Mouse (Mus musculus) cerebellum, adult 2 months (tissue): ENCODE measurements around the gene Trp53bp2.

Experiments
- CTCF ChIP-seq: fragments of 200-500 bp; IDR thresholded peaks from 2 replicates; pipeline ENCODE4 v1.5.1; 2011; ENCODE audit warnings: low read depth, mild to moderate bottlenecking, control low read depth, low read length, moderate library complexity, borderline replicate concordance; ENCODE audit not compliant: insufficient read depth
- POLR2A ChIP-seq: fragments of 200-500 bp; IDR thresholded peaks from 2 replicates; pipeline ENCODE4 v1.6.1; 2011; ENCODE audit warnings: low read length, control low read depth, borderline replicate concordance; ENCODE audit not compliant: insufficient read depth

GRCm38 (mm10) chr1:182452473-182452872 lies 43.5 kb downstream of the Trp53bp2 start:
- TF ChIP-seq CTCF = no peak
- TF ChIP-seq POLR2A = no peak
